Mouse (Mus musculus) CD4-positive helper T cell, adult 2 months (primary cell): ENCODE results near the gene Pitpnm2.

ENCODE experiments used
- DNase-seq: peaks from one replicate; pipeline ENCODE4 v3.0.0-alpha.2; 2012; ENCODE audit warnings: low read depth, missing footprints, low spot score

Pitpnm2 gene

GRCm38 (mm10) chr5:124149028-124149427 lies 100.5 kb downstream of the Pitpnm2 start:
- no peak for DNase-seq

GRCm38 (mm10) chr5:124138066-124138465 lies 111.5 kb downstream of the Pitpnm2 start:
- DNase-seq: no peak

GRCm38 (mm10) chr5:124134261-124134660 lies 115.3 kb downstream of the Pitpnm2 start:
- DNase-seq: no peak

GRCm38 (mm10) chr5:124125093-124125492 lies 124.5 kb downstream of the Pitpnm2 start:
- DNase-seq: no peak

- no peak for DNase-seq
These were observed 127.2 kb downstream of the Pitpnm2 start for GRCm38 (mm10) chr5:124122357-124122756.

GRCm38 (mm10) chr5:124119204-124119603 lies 130.4 kb downstream of the Pitpnm2 start:
- no peak for DNase-seq

- peak; percentile 82 for DNase-seq
These were observed 133.3 kb downstream of the Pitpnm2 start, which contains the start of gene Arl6ip4 for GRCm38 (mm10) chr5:124115990-124116845. TSS of gene Arl6ip4 (plus strand) at chr5:124116089.

GRCm38 (mm10) chr5:124115531-124115930 lies 134.0 kb downstream of the Pitpnm2 start:
- DNase-seq: no peak

GRCm38 (mm10) chr5:124114276-124115025 lies 135.1 kb downstream of the Pitpnm2 start:
- DNase-seq: no peak

GRCm38 (mm10) chr5:124113030-124113429 lies 136.5 kb downstream of the Pitpnm2 start:
- DNase-seq: peak; percentile 72

GRCm38 (mm10) chr5:124112531-124112930 lies 137.0 kb downstream of the Pitpnm2 start:
- DNase-seq: no peak

- DNase-seq: peak; percentile 98
These were observed 137.6 kb downstream of the Pitpnm2 start, which contains the start of gene Ogfod2 for GRCm38 (mm10) chr5:124111742-124112497. TSS of gene Ogfod2 (plus strand) at chr5:124112297.

GRCm38 (mm10) chr5:124111077-124111741 lies 138.4 kb downstream of the Pitpnm2 start:
- DNase-seq: peak; percentile 80

GRCm38 (mm10) chr5:124103552-124103951 lies 146.0 kb downstream of the Pitpnm2 start:
- DNase-seq: no peak

GRCm38 (mm10) chr5:124103020-124103419 lies 146.5 kb downstream of the Pitpnm2 start:
- no peak for DNase-seq

- no peak for DNase-seq
These were observed 147.2 kb downstream of the Pitpnm2 start for GRCm38 (mm10) chr5:124102326-124102725.

- DNase-seq: no peak
These were observed 149.2 kb downstream of the Pitpnm2 start for GRCm38 (mm10) chr5:124100128-124101044.

GRCm38 (mm10) chr5:124098923-124099322 lies 150.6 kb downstream of the Pitpnm2 start:
- no peak for DNase-seq

GRCm38 (mm10) chr5:124095596-124096232 lies 153.8 kb downstream of the Pitpnm2 start, which contains the start of gene Abcb9:
TSS of gene Abcb9 (minus strand) at chr5:124095798.
- peak; percentile 95 for DNase-seq
